Mouse (Mus musculus) liver, adult 2 months (tissue): ENCODE data around the gene Ripor3.

ENCODE experiments used
- CTCF ChIP-seq: fragments of 200-500 bp; IDR thresholded peaks from 2 replicates; pipeline ENCODE4 v1.5.1; 2011; ENCODE audit warnings: low read depth, low read length, control low read depth
- POLR2A ChIP-seq: fragments of 200-500 bp; IDR thresholded peaks from 2 replicates; pipeline ENCODE4 v1.6.1; 2011; ENCODE audit warnings: low read length, control low read depth; ENCODE audit not compliant: insufficient read depth; ENCODE audit errors: extremely low read depth

- TF ChIP-seq CTCF: no peak; the same call in 1 of the 2 replicates
- no peak for TF ChIP-seq POLR2A
Measured at GRCm38 (mm10) chr2:168025882-168026281, 15.5 kb upstream of the Ripor3 start.
